In the genomic region with DNA sequence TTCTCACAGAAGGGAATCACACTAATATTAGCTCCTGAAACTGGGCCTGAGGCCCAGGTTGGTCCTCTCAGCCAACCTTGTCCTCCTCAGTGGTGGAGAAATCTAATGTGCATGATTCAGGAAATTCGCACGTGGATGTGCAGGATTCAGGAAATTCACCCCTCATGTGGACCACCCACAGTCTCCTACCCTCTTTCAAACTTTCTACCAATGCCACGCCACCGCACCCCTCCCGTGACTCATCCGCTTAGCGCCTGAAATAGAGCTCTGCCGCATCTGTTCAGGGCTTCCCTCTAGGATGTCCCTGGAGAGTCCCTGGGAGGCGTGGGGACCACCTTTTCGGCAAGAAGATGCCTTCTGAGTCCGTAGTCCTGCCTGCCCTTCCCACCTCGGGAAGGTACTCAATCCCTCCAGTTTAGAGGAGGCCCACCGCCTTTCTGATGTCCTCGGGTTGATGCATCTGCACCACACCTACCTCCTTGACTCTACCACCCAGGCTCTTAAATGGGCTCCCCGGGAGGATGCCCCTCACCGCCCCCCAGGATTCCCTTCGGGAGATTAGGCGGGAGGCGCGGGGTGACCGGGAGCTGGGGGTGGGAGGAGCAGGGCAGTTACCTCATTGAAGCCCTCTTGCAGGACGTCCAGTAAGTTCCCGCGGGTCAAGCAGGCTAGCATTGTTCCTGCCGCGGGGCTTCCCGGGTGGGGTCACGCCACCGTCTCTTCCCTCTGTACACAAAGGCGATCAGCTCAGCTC, we compare ENCODE assay signal across 8 mouse cellular contexts. TPM values are rescaled to one million over a fixed set of nuclear protein-coding genes. Genes with fewer than 3 reads are reported as not detected.
DNase-seq lines count a peak whose midpoint lies in the region; ATAC-seq and TF ChIP-seq lines count a peak whose summit lies in the region.

No protein-coding gene starts in this region.

- peak overlapping the region; percentile 68 for H3K4me3 ChIP-seq in kidney, embryonic 15.5 days (replicated peaks)
- peak overlapping the region; percentile 54 for H3K4me3 ChIP-seq in forebrain, embryonic 11.5 days (ENCODE audit: low read depth, low read length)
- H3K4me3 ChIP-seq in intestine, postnatal 0 days (ENCODE audit: low read depth, low read length) = peak overlapping the region; percentile 55
- H3K4me3 ChIP-seq in midbrain, embryonic 11.5 days (ENCODE audit: low read depth, low read length) = peak overlapping the region; percentile 54

- no peaks in the 10 kb centered on the region for H3K9me3 ChIP-seq in kidney, embryonic 15.5 days (replicated peaks)
- no peaks in the 10 kb centered on the region for H3K9me3 ChIP-seq in forebrain, embryonic 11.5 days (ENCODE audit: control insufficient read depth, low read length)
- H3K9me3 ChIP-seq in intestine, postnatal 0 days (ENCODE audit: control insufficient read depth) = no peaks in the 10 kb centered on the region
- H3K9me3 ChIP-seq in midbrain, embryonic 11.5 days (ENCODE audit: control insufficient read depth, low read length) = no peaks in the 10 kb centered on the region

- TF ChIP-seq CTCF in intestine, postnatal 0 days (IDR thresholded peaks at IDR 0.05; ENCODE audit: low read depth) = no peak

- no peak for DNase-seq in kidney, adult 8-10 months
- DNase-seq in adrenal gland, postnatal 10 days = peak; percentile 36
- peak; percentile 63 for DNase-seq in forebrain, embryonic 11.5 days (ENCODE audit: low spot score)
- peak; percentile 91 for DNase-seq in midbrain, embryonic 11.5 days (ENCODE audit: low spot score, missing footprints)
- DNase-seq in spleen, postnatal 4 days (ENCODE audit: low spot score in 2 of 2) = no peak

- H3K9ac ChIP-seq in kidney, embryonic 15.5 days = peak overlapping the region; percentile 57
- H3K9ac ChIP-seq in forebrain, embryonic 11.5 days (ENCODE audit: low read length) = peak overlapping the region; percentile 69
- peak overlapping the region; percentile 40 for H3K9ac ChIP-seq in intestine, postnatal 0 days (ENCODE audit: low read depth, low read length)
- peak overlapping the region; percentile 78 for H3K9ac ChIP-seq in midbrain, embryonic 11.5 days (ENCODE audit: low read length)

- H3K36me3 ChIP-seq in kidney, embryonic 15.5 days = no peaks in the 10 kb centered on the region
- no peaks in the 10 kb centered on the region for H3K36me3 ChIP-seq in forebrain, embryonic 11.5 days (ENCODE audit: control insufficient read depth, insufficient read depth, low read length)
- no peaks in the 10 kb centered on the region for H3K36me3 ChIP-seq in intestine, postnatal 0 days (ENCODE audit: control insufficient read depth, insufficient read depth)
- no peaks in the 10 kb centered on the region for H3K36me3 ChIP-seq in midbrain, embryonic 11.5 days (ENCODE audit: control insufficient read depth, insufficient read depth, low read length)

- 3% methylated on average over 30 of the region's 30 CpGs for WGBS in kidney, embryonic 15.5 days
- 2% methylated on average over 30 of the region's 30 CpGs for WGBS in forebrain, embryonic 11.5 days
- WGBS in intestine, postnatal 0 days = 14% methylated on average over 30 of the region's 30 CpGs
- WGBS in midbrain, embryonic 11.5 days = 2% methylated on average over 30 of the region's 30 CpGs

- H3K27ac ChIP-seq in kidney, embryonic 15.5 days = peak overlapping the region; percentile 9; the same call in 1 of the 2 replicates
- H3K27ac ChIP-seq in forebrain, embryonic 11.5 days (ENCODE audit: low read depth, low read length) = peak overlapping the region; percentile 64
- H3K27ac ChIP-seq in intestine, postnatal 0 days (ENCODE audit: low read depth, low read length) = no peak overlapping the region
- H3K27ac ChIP-seq in midbrain, embryonic 11.5 days (ENCODE audit: low read depth, low read length) = peak overlapping the region; percentile 61

- ATAC-seq in kidney, embryonic 15.5 days (replicated peaks; ENCODE audit: low FRiP score) = no peak; the same call in 1 of the 2 replicates
- ATAC-seq in forebrain, embryonic 11.5 days (replicated peaks; ENCODE audit: low FRiP score) = peak; percentile 32
- no peak for ATAC-seq in intestine, postnatal 0 days
- ATAC-seq in midbrain, embryonic 11.5 days (ENCODE audit: low FRiP score) = peak; percentile 25; the same call in 1 of the 2 replicates
- ATAC-seq in monocyte, adult 5-6 weeks (replicated peaks; ENCODE audit: insufficient number of reproducible peaks, low FRiP score, low TSS enrichment, poor library complexity, severe bottlenecking) = no peak

- H3K4me2 ChIP-seq in kidney, embryonic 15.5 days = peak overlapping the region; percentile 91
- H3K4me2 ChIP-seq in forebrain, embryonic 11.5 days (ENCODE audit: low read depth, low read length, severe bottlenecking) = peak overlapping the region; percentile 89
- H3K4me2 ChIP-seq in intestine, postnatal 0 days (replicated peaks; ENCODE audit: low read depth) = peak overlapping the region; percentile 98
- peak overlapping the region; percentile 82 for H3K4me2 ChIP-seq in midbrain, embryonic 11.5 days

- no peaks in the 10 kb centered on the region for H3K27me3 ChIP-seq in kidney, embryonic 15.5 days
- no peaks in the 10 kb centered on the region for H3K27me3 ChIP-seq in forebrain, embryonic 11.5 days (ENCODE audit: control insufficient read depth, insufficient read depth, low read length)
- no peaks in the 10 kb centered on the region for H3K27me3 ChIP-seq in intestine, postnatal 0 days (replicated peaks; ENCODE audit: control insufficient read depth, insufficient read depth, low read length)
- H3K27me3 ChIP-seq in midbrain, embryonic 11.5 days (ENCODE audit: control insufficient read depth, insufficient read depth, low read length) = no peaks in the 10 kb centered on the region

- peaks cover 30% of the 10 kb centered on the region for H3K4me1 ChIP-seq in kidney, embryonic 15.5 days
- peaks cover 15% of the 10 kb centered on the region for H3K4me1 ChIP-seq in forebrain, embryonic 11.5 days (replicated peaks; ENCODE audit: control insufficient read depth, insufficient read depth, low read length)
- no peaks in the 10 kb centered on the region for H3K4me1 ChIP-seq in intestine, postnatal 0 days (replicated peaks; ENCODE audit: control insufficient read depth, insufficient read depth, low read length)
- H3K4me1 ChIP-seq in midbrain, embryonic 11.5 days (ENCODE audit: control insufficient read depth, insufficient read depth, low read length) = peaks cover 22% of the 10 kb centered on the region

RNA-seq across cellular contexts. Expression of a gene that starts 12.0 kb away (rescaled TPM):
- polyA plus RNA-seq in kidney, embryonic 15.5 days (2015; fragmentation: Nextera tagmentation; extraction: Ambion mirVana) = 8.3 and 8.5 TPM in 2 replicates
- 10 to 100 TPM in 1 of 2 experiments, 1 to 10 TPM in 1; 7.8 to 10.1 TPM for total RNA-seq in adrenal gland, postnatal 10 days (2021)
- polyA plus RNA-seq in forebrain, embryonic 11.5 days (2014; fragmentation: Nextera tagmentation; extraction: Ambion mirVana) = 18.1 and 19.5 TPM in 2 replicates
- polyA plus RNA-seq in intestine, postnatal 0 days (2015; fragmentation: Nextera tagmentation; extraction: Ambion mirVana) = 2.4 and 2.9 TPM in 2 replicates
- 18.5 and 22.9 TPM in 2 replicates for polyA plus RNA-seq in midbrain, embryonic 11.5 days (2014; fragmentation: Nextera tagmentation; extraction: Ambion mirVana)
- total RNA-seq in monocyte, adult 5-6 weeks (2017) = 0.39 to 0.57 TPM in 2 of 3 replicates, not detected in the other

RNA-seq across cellular contexts. Expression of a gene that starts 19.0 kb away (rescaled TPM):
- 8.9 and 9.2 TPM in 2 replicates for polyA plus RNA-seq in kidney, embryonic 15.5 days (2015; fragmentation: Nextera tagmentation; extraction: Ambion mirVana)
- 1 to 10 TPM; 6.5 to 7.1 TPM for total RNA-seq in adrenal gland, postnatal 10 days (2021)
- 0.79 and 2.3 TPM in 2 replicates for polyA plus RNA-seq in forebrain, embryonic 11.5 days (2014; fragmentation: Nextera tagmentation; extraction: Ambion mirVana)
- 45.3 and 50.2 TPM in 2 replicates for polyA plus RNA-seq in intestine, postnatal 0 days (2015; fragmentation: Nextera tagmentation; extraction: Ambion mirVana)
- 0.88 and 1.2 TPM in 2 replicates for polyA plus RNA-seq in midbrain, embryonic 11.5 days (2014; fragmentation: Nextera tagmentation; extraction: Ambion mirVana)
- not detected in 3 replicates for total RNA-seq in monocyte, adult 5-6 weeks (2017)

RNA-seq across cellular contexts. Expression of a gene that starts 23.8 kb away (rescaled TPM):
- 53.1 and 59.0 TPM in 2 replicates for polyA plus RNA-seq in kidney, embryonic 15.5 days (2015; fragmentation: Nextera tagmentation; extraction: Ambion mirVana)
- 100 to 1,000 TPM in 1 of 2 experiments, 10 to 100 TPM in 1; 55.3 to 197 TPM for total RNA-seq in adrenal gland, postnatal 10 days (2021)
- 5.5 and 6.0 TPM in 2 replicates for polyA plus RNA-seq in forebrain, embryonic 11.5 days (2014; fragmentation: Nextera tagmentation; extraction: Ambion mirVana)
- 80.4 and 83.2 TPM in 2 replicates for polyA plus RNA-seq in intestine, postnatal 0 days (2015; fragmentation: Nextera tagmentation; extraction: Ambion mirVana)
- 5.3 and 6.1 TPM in 2 replicates for polyA plus RNA-seq in midbrain, embryonic 11.5 days (2014; fragmentation: Nextera tagmentation; extraction: Ambion mirVana)
- not detected in 3 replicates for total RNA-seq in monocyte, adult 5-6 weeks (2017)

RNA-seq across cellular contexts. Expression of a gene that starts 24.8 kb away (rescaled TPM):
- polyA plus RNA-seq in kidney, embryonic 15.5 days (2015; fragmentation: Nextera tagmentation; extraction: Ambion mirVana) = 8.1 and 10.5 TPM in 2 replicates
- total RNA-seq in adrenal gland, postnatal 10 days (2021) = 10 to 100 TPM in 1 of 2 experiments, 1 to 10 TPM in 1; 5.1 to 13.5 TPM
- 0.73 TPM in 1 of 2 replicates, not detected in the other for polyA plus RNA-seq in forebrain, embryonic 11.5 days (2014; fragmentation: Nextera tagmentation; extraction: Ambion mirVana)
- polyA plus RNA-seq in intestine, postnatal 0 days (2015; fragmentation: Nextera tagmentation; extraction: Ambion mirVana) = 10.3 and 10.4 TPM in 2 replicates
- 0.48 and 0.81 TPM in 2 replicates for polyA plus RNA-seq in midbrain, embryonic 11.5 days (2014; fragmentation: Nextera tagmentation; extraction: Ambion mirVana)
- not detected in 3 replicates for total RNA-seq in monocyte, adult 5-6 weeks (2017)

RNA-seq across cellular contexts. Expression of a gene that starts 40.7 kb away (rescaled TPM):
- 10.9 and 11.7 TPM in 2 replicates for polyA plus RNA-seq in kidney, embryonic 15.5 days (2015; fragmentation: Nextera tagmentation; extraction: Ambion mirVana)
- total RNA-seq in adrenal gland, postnatal 10 days (2021) = 1 to 10 TPM; 4.6 to 7.8 TPM
- polyA plus RNA-seq in forebrain, embryonic 11.5 days (2014; fragmentation: Nextera tagmentation; extraction: Ambion mirVana) = 12.6 and 14.0 TPM in 2 replicates
- 5.1 and 6.1 TPM in 2 replicates for polyA plus RNA-seq in intestine, postnatal 0 days (2015; fragmentation: Nextera tagmentation; extraction: Ambion mirVana)
- polyA plus RNA-seq in midbrain, embryonic 11.5 days (2014; fragmentation: Nextera tagmentation; extraction: Ambion mirVana) = 11.4 and 12.0 TPM in 2 replicates
- total RNA-seq in monocyte, adult 5-6 weeks (2017) = 6.5 to 16.5 TPM (median 8.1 TPM) in 3 replicates

Comparison
In these comparisons a context has a peak if more than half of its experiments do, and no peak if none do; other contexts are left out.
1. ATAC-seq: peak in forebrain, embryonic 11.5 days (single experiment) and midbrain, embryonic 11.5 days (single experiment); none in kidney, embryonic 15.5 days (single experiment), intestine, postnatal 0 days (single experiment) and monocyte, adult 5-6 weeks (single experiment).
2. DNase-seq: peak in adrenal gland, postnatal 10 days (single experiment), forebrain, embryonic 11.5 days (single experiment) and midbrain, embryonic 11.5 days (single experiment); none in kidney, adult 8-10 months (0 of 2) and spleen, postnatal 4 days (0 of 2).
3. Peak in every context shown above with its lines, with median percentiles within 50 percentile points of each other: H3K4me2 ChIP-seq, H3K4me3 ChIP-seq and H3K9ac ChIP-seq.